Mouse (Mus musculus): Measurements from ENCODE around the gene Wnt10b. TPM values are rescaled to one million over a fixed set of nuclear protein-coding genes. Genes with fewer than 3 reads are reported as not detected.

Gene Wnt10b
- polyA plus RNA-seq, 1 experiment from 2014 or later = 0.06 TPM

Other genes with a start within 250 kb of the Wnt10b start
- 90.4 and 102 TPM in 2 replicates for gene Kansl2, start 243.9 kb downstream of the Wnt10b start, polyA plus RNA-seq (2015; fragmentation: Nextera tagmentation; extraction: Ambion mirVana)
- gene Ccnt1, start 207.2 kb downstream of the Wnt10b start, polyA plus RNA-seq (2015; fragmentation: Nextera tagmentation; extraction: Ambion mirVana) = 58.9 and 69.4 TPM in 2 replicates
- gene 4930415O20Rik, start 207.1 kb downstream of the Wnt10b start, polyA plus RNA-seq (2015; fragmentation: Nextera tagmentation; extraction: Ambion mirVana) = 0.30 and 0.31 TPM in 2 replicates
- 9.1 and 10.1 TPM in 2 replicates for gene Adcy6, start 168.1 kb downstream of the Wnt10b start, polyA plus RNA-seq (2015; fragmentation: Nextera tagmentation; extraction: Ambion mirVana)
- gene Cacnb3, start 147.3 kb downstream of the Wnt10b start, polyA plus RNA-seq (2015; fragmentation: Nextera tagmentation; extraction: Ambion mirVana) = 129 and 141 TPM in 2 replicates
- gene Ddx23, start 115.3 kb downstream of the Wnt10b start, polyA plus RNA-seq (2015; fragmentation: Nextera tagmentation; extraction: Ambion mirVana) = 17.8 and 19.7 TPM in 2 replicates
- gene Rnd1, start 100.7 kb downstream of the Wnt10b start, polyA plus RNA-seq (2015; fragmentation: Nextera tagmentation; extraction: Ambion mirVana) = 12.6 and 16.7 TPM in 2 replicates
- 7.9 and 9.0 TPM in 2 replicates for gene Ccdc65, start 69.9 kb downstream of the Wnt10b start, polyA plus RNA-seq (2015; fragmentation: Nextera tagmentation; extraction: Ambion mirVana)
- 6.3 and 8.9 TPM in 2 replicates for gene Fkbp11, start 50.0 kb downstream of the Wnt10b start, polyA plus RNA-seq (2015; fragmentation: Nextera tagmentation; extraction: Ambion mirVana)
- gene Arf3, start 14.9 kb downstream of the Wnt10b start, polyA plus RNA-seq (2015; fragmentation: Nextera tagmentation; extraction: Ambion mirVana) = 107 TPM in 2 replicates
- 1.2 and 2.3 TPM in 2 replicates for gene Wnt1, start 11.7 kb upstream of the Wnt10b start, polyA plus RNA-seq (2015; fragmentation: Nextera tagmentation; extraction: Ambion mirVana)
- gene Ddn, start 31.3 kb upstream of the Wnt10b start, polyA plus RNA-seq (2015; fragmentation: Nextera tagmentation; extraction: Ambion mirVana) = 0.30 and 0.31 TPM in 2 replicates
- 72.5 and 74.4 TPM in 2 replicates for gene Prkag1, start 53.4 kb upstream of the Wnt10b start, polyA plus RNA-seq (2015; fragmentation: Nextera tagmentation; extraction: Ambion mirVana)
- 8.8 and 9.3 TPM in 2 replicates for gene Kmt2d, start 93.1 kb upstream of the Wnt10b start, polyA plus RNA-seq (2015; fragmentation: Nextera tagmentation; extraction: Ambion mirVana)
- gene Rhebl1, start 116.4 kb upstream of the Wnt10b start, polyA plus RNA-seq (2015; fragmentation: Nextera tagmentation; extraction: Ambion mirVana) = 31.4 and 33.4 TPM in 2 replicates
- gene Dhh, start 120.4 kb upstream of the Wnt10b start, polyA plus RNA-seq (2015; fragmentation: Nextera tagmentation; extraction: Ambion mirVana) = 1.3 and 2.1 TPM in 2 replicates
- 25.9 and 27.0 TPM in 2 replicates for gene Lmbr1l, start 140.1 kb upstream of the Wnt10b start, polyA plus RNA-seq (2015; fragmentation: Nextera tagmentation; extraction: Ambion mirVana)
- 1,672 and 1,683 TPM in 2 replicates for gene Tuba1b, start 156.4 kb upstream of the Wnt10b start, polyA plus RNA-seq (2015; fragmentation: Nextera tagmentation; extraction: Ambion mirVana)
- not detected in 2 replicates for gene Gm49450, start 175.4 kb upstream of the Wnt10b start, polyA plus RNA-seq (2015; fragmentation: Nextera tagmentation; extraction: Ambion mirVana)
- gene Tuba1a, start 175.6 kb upstream of the Wnt10b start, polyA plus RNA-seq (2015; fragmentation: Nextera tagmentation; extraction: Ambion mirVana) = 15,480 and 15,543 TPM in 2 replicates